Comparison of ENCODE assay signal across 13 mouse cellular contexts in genomic region chrX:143618734-143619133, GRCm38 (mm10).
DNase-seq lines count a peak whose midpoint lies in the region; ATAC-seq and TF ChIP-seq lines count a peak whose summit lies in the region.
"Had no signal": no experiment of that assay in that cellular context is flagged by ENCODE, and none has a peak within 500 bp of the region (broad histone marks: within the 10 kb centered on the region; RNA-seq: fewer than 3 reads in every experiment).

No protein-coding gene starts in this region.

- H3K4me2 ChIP-seq in forebrain, embryonic 12.5 days, result no peak overlapping the region
- no peak overlapping the region for H3K4me2 ChIP-seq in lung, postnatal 0 days (replicated peaks; ENCODE audit: low read depth, low read length)

- no peaks in the 10 kb centered on the region for H3K9me3 ChIP-seq in forebrain, embryonic 12.5 days
- no peaks in the 10 kb centered on the region for H3K9me3 ChIP-seq in forebrain, embryonic 10.5 days
- H3K9me3 ChIP-seq in lung, postnatal 0 days (ENCODE audit: low read length), result no peaks in the 10 kb centered on the region

- H3K9ac ChIP-seq in forebrain, embryonic 12.5 days, result no peak overlapping the region
- H3K9ac ChIP-seq in lung, postnatal 0 days (replicated peaks; ENCODE audit: low read depth), result no peak overlapping the region

- DNase-seq in forebrain, embryonic 10.5 days (ENCODE audit: extremely low spot score, low spot score), result no peak
- DNase-seq in right cerebral cortex, adult 18-20 months, result peak; percentile 35
- DNase-seq in right cerebral cortex, postnatal 14 days, result no peak
- DNase-seq in left cerebral cortex, postnatal 4 days, result peak; percentile 3
- no peak for DNase-seq in urinary bladder, postnatal 4 days (ENCODE audit: low spot score in 2 of 2)
- DNase-seq in lung, postnatal 0 days (ENCODE audit: low spot score), result no peak
- DNase-seq: adrenal gland, postnatal 14 days; B cell, adult 2 months; cerebellum, postnatal 36 days; kidney, adult 2 months had no signal

- intact Hi-C loops in left cerebral cortex, postnatal 4 days (cut with DNase I), result no loop called here

- WGBS in forebrain, embryonic 12.5 days, result 33% methylated on average over 4 of the region's 4 CpGs
- 59% methylated on average over 4 of the region's 4 CpGs for WGBS in forebrain, embryonic 10.5 days
- WGBS in lung, postnatal 0 days, result 23% methylated on average over 4 of the region's 4 CpGs

- peaks cover 7% of the 10 kb centered on the region for H3K4me1 ChIP-seq in forebrain, embryonic 12.5 days
- H3K4me1 ChIP-seq in forebrain, embryonic 10.5 days, result peaks cover 9% of the 10 kb centered on the region
- no peaks in the 10 kb centered on the region for H3K4me1 ChIP-seq in lung, postnatal 0 days (ENCODE audit: insufficient read depth, low read depth, low read length)

- peak; percentile 76; the same call in 1 of the 2 replicates for ATAC-seq in forebrain, embryonic 12.5 days (ENCODE audit: low FRiP score)
- no peak for ATAC-seq in inflammation-experienced regulatory T-cells, adult 6 months
- no peak for ATAC-seq in lung, postnatal 0 days

- TF ChIP-seq EP300 in lung, postnatal 0 days (IDR thresholded peaks at IDR 0.05), result no peak

- H3K4me3 ChIP-seq in forebrain, embryonic 12.5 days (replicated peaks), result no peak overlapping the region
- no peak overlapping the region for H3K4me3 ChIP-seq in forebrain, embryonic 10.5 days
- H3K4me3 ChIP-seq in lung, postnatal 0 days (ENCODE audit: low read depth, low read length), result no peak overlapping the region

- H3K36me3 ChIP-seq in forebrain, embryonic 12.5 days (replicated peaks), result no peaks in the 10 kb centered on the region
- H3K36me3 ChIP-seq in forebrain, embryonic 10.5 days (replicated peaks), result no peaks in the 10 kb centered on the region
- H3K36me3 ChIP-seq in lung, postnatal 0 days (ENCODE audit: insufficient read depth, low read length), result no peaks in the 10 kb centered on the region

- no peak for TF ChIP-seq CTCF in lung, postnatal 0 days (IDR thresholded peaks at IDR 0.05)

- H3K27me3 ChIP-seq in forebrain, embryonic 12.5 days, result peaks cover 8% of the 10 kb centered on the region; the same call in 1 of the 2 replicates
- peaks cover 79% of the 10 kb centered on the region for H3K27me3 ChIP-seq in forebrain, embryonic 10.5 days (ENCODE audit: poor library complexity, severe bottlenecking)
- H3K27me3 ChIP-seq in lung, postnatal 0 days (replicated peaks; ENCODE audit: insufficient read depth, low read length), result no peaks in the 10 kb centered on the region

- H3K27ac ChIP-seq in forebrain, embryonic 12.5 days, result peak overlapping the region; percentile 8; the same call in 1 of the 2 replicates
- H3K27ac ChIP-seq in forebrain, embryonic 10.5 days, result no peak overlapping the region
- H3K27ac ChIP-seq in lung, postnatal 0 days (ENCODE audit: low read length), result no peak overlapping the region
- H3K27ac ChIP-seq: macrophage had no signal

Comparison
In these comparisons a context has a peak if more than half of its experiments do, and no peak if none do; other contexts are left out.
1. DNase-seq: peak in right cerebral cortex, adult 18-20 months (single experiment) and left cerebral cortex, postnatal 4 days (single experiment); none in forebrain, embryonic 10.5 days (single experiment), right cerebral cortex, postnatal 14 days (single experiment), urinary bladder, postnatal 4 days (0 of 2) and lung, postnatal 0 days (single experiment).